Mouse (Mus musculus) small intestine, adult 2 months (tissue): ENCODE data around the gene Srms. TPM values are rescaled to one million over a fixed set of nuclear protein-coding genes. Genes with fewer than 3 reads are reported as not detected.

Experiments
- H3K27ac ChIP-seq: fragments of 200-500 bp; 2 replicates; pipeline ENCODE4 v1.5.1; 2012; ENCODE audit warnings: low read depth, low read length, control low read depth, inconsistent platforms; ENCODE audit not compliant: insufficient read depth
- H3K27me3 ChIP-seq: fragments of 200-500 bp; 2 replicates; pipeline ENCODE4 v1.6.1; 2012; ENCODE audit warnings: mild to moderate bottlenecking, moderate library complexity, low read length, inconsistent platforms; ENCODE audit not compliant: control insufficient read depth, insufficient read depth
- H3K36me3 ChIP-seq: fragments of 200-500 bp; 2 replicates; pipeline ENCODE4 v1.6.1; 2012; ENCODE audit warnings: mild to moderate bottlenecking, low read length, control low read depth, inconsistent platforms; ENCODE audit not compliant: control insufficient read depth, insufficient read depth
- H3K4me1 ChIP-seq: fragments of 200-500 bp; 2 replicates; pipeline ENCODE4 v1.6.1; 2012; ENCODE audit warnings: low read length, inconsistent platforms, mixed read lengths; ENCODE audit not compliant: control insufficient read depth, insufficient read depth, insufficient read length
- H3K4me3 ChIP-seq: fragments of 200-500 bp; 2 replicates; pipeline ENCODE4 v1.5.1; 2012; ENCODE audit warnings: low read depth, mild to moderate bottlenecking, control low read depth, inconsistent platforms, low read length, moderate library complexity
- CTCF ChIP-seq: fragments of 200-500 bp; IDR thresholded peaks from 2 replicates; pipeline ENCODE4 v1.5.1; 2012; ENCODE audit warnings: low read depth, mild to moderate bottlenecking, control low read depth, inconsistent platforms, low read length, moderate library complexity, mixed read lengths; ENCODE audit not compliant: insufficient replicate concordance, insufficient read length; ENCODE audit errors: extremely low read depth
- POLR2A ChIP-seq: fragments of 200-500 bp; IDR thresholded peaks from 2 replicates; pipeline ENCODE4 v1.6.1; 2012; ENCODE audit warnings: low read depth, mild to moderate bottlenecking, control low read depth, inconsistent platforms, low read length, moderate library complexity
- WGBS: fragments of 180-500 bp; shearing (Covaris S2); methylation state at CpG from one replicate; pipeline ENCODE4 v1.1.7; 2018; 5-methylcytosine and 5-hydroxymethylcytosine counted together
- polyA plus RNA-seq: library from polyadenylated mRNA; depleted of rRNA; stranded (reverse); fragments of >200 nt; gene quantifications from 2 replicates; pipeline ENCODE4 v1.2.3, GENCODE M21; 2012; rRNA removed

The Srms gene
- polyA plus RNA-seq, 1 experiment: 0.93 TPM

DNA sequence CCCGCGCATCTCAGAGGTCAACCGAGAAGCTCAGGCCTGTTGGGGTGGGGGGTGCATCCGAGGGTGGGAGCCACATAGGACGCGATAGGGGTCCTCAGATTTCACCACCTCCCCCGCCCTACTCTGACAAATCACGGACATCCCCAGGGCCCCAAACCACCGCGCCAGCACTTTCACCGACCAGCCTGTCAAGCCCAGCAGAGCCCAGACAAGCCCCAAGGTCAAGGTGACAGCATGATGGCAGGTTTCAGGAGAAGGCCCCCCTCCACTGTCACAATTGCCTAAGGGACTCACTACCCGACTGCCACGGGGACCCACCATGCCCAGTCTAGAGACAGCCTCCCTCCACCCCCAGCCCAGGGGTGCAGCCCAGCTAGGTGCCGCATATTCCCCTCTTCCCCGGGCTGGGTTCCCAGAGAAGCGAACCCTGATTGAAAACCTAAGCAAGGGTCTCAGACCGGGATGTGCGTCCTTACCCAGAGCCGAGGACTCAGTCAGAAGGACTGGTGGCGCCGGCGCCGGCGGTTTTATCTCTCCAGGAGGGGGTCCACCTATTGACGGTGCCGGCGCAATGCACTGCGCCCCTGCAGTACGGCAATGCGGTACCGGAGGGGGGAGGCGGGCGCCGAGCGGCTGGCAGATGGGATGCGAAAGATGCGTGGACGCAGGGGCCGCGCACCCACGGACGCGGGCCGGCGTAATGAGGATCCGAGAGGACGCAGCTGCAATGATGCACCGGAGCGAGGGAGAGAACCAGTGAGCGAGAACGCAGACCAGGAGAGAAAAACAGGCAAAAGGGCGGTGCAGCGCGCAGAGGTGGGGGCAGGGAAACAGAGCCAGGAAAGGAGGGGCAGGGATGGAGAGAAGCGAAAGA lies 56.5 kb downstream of the Srms start, which contains the start of gene Eef1a2:
TSS of gene Eef1a2 (minus strand) at position 767 of the 874 bp plus-strand sequence.
- Histone ChIP-seq H3K4me1 (no peaks in the 10 kb centered on the region), H3K36me3 (no peaks in the 10 kb centered on the region), H3K27me3 (peaks cover 10% of the 10 kb centered on the region), H3K27ac (no peak within 1 kb of the TSS), H3K4me3 (no peak within 1 kb of the TSS)
- 6% methylated on average over 55 of the region's 55 CpGs for WGBS
- TF ChIP-seq CTCF (no peak), POLR2A (no peak)

DNA sequence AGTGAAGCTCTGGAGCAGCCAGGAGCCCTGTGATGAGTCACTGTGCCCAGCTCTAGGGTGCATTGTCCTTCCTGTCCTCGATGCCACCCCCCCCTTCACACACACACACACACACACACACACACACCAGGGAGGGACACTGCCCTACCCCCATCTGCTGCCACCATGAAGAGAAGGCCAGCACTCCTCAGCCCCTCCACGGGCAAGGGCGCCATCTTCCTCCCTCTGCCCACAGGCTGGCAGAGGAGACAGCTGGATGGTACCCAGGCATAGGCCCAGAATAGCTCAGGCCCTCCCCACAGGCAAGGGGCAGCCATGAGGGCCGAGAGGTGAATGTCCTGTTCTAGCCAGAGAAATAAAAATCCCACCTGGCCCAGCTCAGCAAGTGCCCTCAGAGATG lies 57.2 kb downstream of the Srms start:
- H3K4me1 ChIP-seq: no peaks in the 10 kb centered on the region
- H3K4me3 ChIP-seq: no peak overlapping the region
- no peaks in the 10 kb centered on the region for H3K36me3 ChIP-seq
- no peak overlapping the region for H3K27ac ChIP-seq
- peaks cover 10% of the 10 kb centered on the region for H3K27me3 ChIP-seq
- TF ChIP-seq CTCF: no peak
- TF ChIP-seq POLR2A: no peak
- 71% methylated on average over 4 of the region's 4 CpGs for WGBS

Other genes with a start within 250 kb of the Srms start
- 30.2 and 47.9 TPM in 2 replicates for gene Arfgap1, start 246.0 kb downstream of the Srms start, polyA plus RNA-seq
- 1.5 and 2.9 TPM in 2 replicates for gene Col20a1, start 226.7 kb downstream of the Srms start, polyA plus RNA-seq
- gene Chrna4, start 169.6 kb downstream of the Srms start, polyA plus RNA-seq: 0.04 TPM in 2 replicates
- 0.29 and 0.51 TPM in 2 replicates for gene Kcnq2, start 77.9 kb downstream of the Srms start, polyA plus RNA-seq
- 1.6 and 3.4 TPM in 2 replicates for gene Eef1a2, start 56.2 kb downstream of the Srms start, polyA plus RNA-seq
- 98.4 and 174 TPM in 2 replicates for gene Ppdpf, start 25.9 kb downstream of the Srms start, polyA plus RNA-seq
- 6.2 and 9.5 TPM in 2 replicates for gene Ptk6, start 10.4 kb downstream of the Srms start, polyA plus RNA-seq
- 0.53 and 0.56 TPM in 2 replicates for gene Fndc11, start 6.8 kb upstream of the Srms start, polyA plus RNA-seq
- gene Helz2, start 28.8 kb upstream of the Srms start, polyA plus RNA-seq: 36.1 and 67.3 TPM in 2 replicates
- gene Gmeb2, start 74.8 kb upstream of the Srms start, polyA plus RNA-seq: 14.0 and 29.1 TPM in 2 replicates
- gene Stmn3, start 101.3 kb upstream of the Srms start, polyA plus RNA-seq: 0.90 and 1.3 TPM in 2 replicates
- gene Rtel1, start 106.6 kb upstream of the Srms start, polyA plus RNA-seq: 16.4 and 24.7 TPM in 2 replicates
- gene Zgpat, start 151.7 kb upstream of the Srms start, polyA plus RNA-seq: 15.7 and 20.7 TPM in 2 replicates
- 15.8 and 23.5 TPM in 2 replicates for gene Arfrp1, start 152.2 kb upstream of the Srms start, polyA plus RNA-seq
- 53.5 and 89.8 TPM in 2 replicates for gene Lime1, start 166.9 kb upstream of the Srms start, polyA plus RNA-seq
- 1.5 and 1.6 TPM in 2 replicates for gene Zbtb46, start 246.2 kb upstream of the Srms start, polyA plus RNA-seq